Mouse (Mus musculus): ENCODE results near the gene Kcnk18. TPM values are rescaled to one million over a fixed set of nuclear protein-coding genes. Genes with fewer than 3 reads are reported as not detected.

Kcnk18 gene
- polyA plus RNA-seq, 1 experiment from 2014 or later: not detected

- Histone ChIP-seq H3K27ac (no peak overlapping the region), H3K27me3 (no peaks in the 10 kb centered on the region), H3K9me3 (replicated peaks) (no peaks in the 10 kb centered on the region; the same call in 1 of the 2 replicates), H3K36me3 (ENCODE audit: poor library complexity, severe bottlenecking) (no peaks in the 10 kb centered on the region), H3K9ac (no peak overlapping the region), H3K4me3 (no peak overlapping the region), H3K4me2 (no peak overlapping the region), H3K4me1 (no peaks in the 10 kb centered on the region)
- no peak for ATAC-seq
- 88% methylated on average over 18 of the region's 18 CpGs for WGBS
Observed at GRCm38 (mm10) chr19:59235001-59235400, 16.0 kb downstream of the Kcnk18 start.

- 79% methylated on average over 6 of the region's 6 CpGs for WGBS
- Histone ChIP-seq H3K9me3 (replicated peaks) (no peaks in the 10 kb centered on the region; the same call in 1 of the 2 replicates), H3K4me2 (no peak overlapping the region)
Observed at GRCm38 (mm10) chr19:59236046-59236445, 17.0 kb downstream of the Kcnk18 start.

GRCm38 (mm10) chr19:59238630-59239029, 19.6 kb downstream of the Kcnk18 start:
- no peak overlapping the region for H3K27ac ChIP-seq
- no peak overlapping the region for H3K4me2 ChIP-seq
- no peaks in the 10 kb centered on the region for H3K27me3 ChIP-seq
- no peak overlapping the region for H3K4me3 ChIP-seq
- no peaks in the 10 kb centered on the region for H3K4me1 ChIP-seq
- H3K9ac ChIP-seq: no peak overlapping the region
- H3K36me3 ChIP-seq (ENCODE audit: poor library complexity, severe bottlenecking): no peaks in the 10 kb centered on the region
- H3K9me3 ChIP-seq (replicated peaks): no peaks in the 10 kb centered on the region; the same call in 1 of the 2 replicates
- ATAC-seq: no peak
- 82% methylated on average over 3 of the region's 3 CpGs for WGBS

More at GRCm38 (mm10) chr19:59236046-59236445, 17.0 kb downstream of the Kcnk18 start:
- Histone ChIP-seq H3K27me3 (no peaks in the 10 kb centered on the region), H3K36me3 (ENCODE audit: poor library complexity, severe bottlenecking) (no peaks in the 10 kb centered on the region), H3K27ac (no peak overlapping the region), H3K4me3 (no peak overlapping the region), H3K9ac (no peak overlapping the region), H3K4me1 (no peaks in the 10 kb centered on the region)
- no peak for ATAC-seq

- Histone ChIP-seq H3K27ac (no peak overlapping the region), H3K4me2 (no peak overlapping the region), H3K36me3 (ENCODE audit: poor library complexity, severe bottlenecking) (no peaks in the 10 kb centered on the region), H3K9me3 (replicated peaks) (no peaks in the 10 kb centered on the region), H3K4me3 (no peak overlapping the region), H3K9ac (no peak overlapping the region), H3K27me3 (no peaks in the 10 kb centered on the region), H3K4me1 (no peaks in the 10 kb centered on the region)
- 23% methylated on average over 17 of the region's 17 CpGs for WGBS
- peak; percentile 69 for ATAC-seq
Observed at GRCm38 (mm10) chr19:59239124-59239817, 20.3 kb downstream of the Kcnk18 start.

- Histone ChIP-seq H3K4me1 (0 out of 2 replicates have a peak, but pooled peaks cover 3% of the 10 kb centered on the region), H3K4me2 (no peak overlapping the region), H3K4me3 (no peak overlapping the region), H3K27ac (no peak overlapping the region), H3K27me3 (no peaks in the 10 kb centered on the region), H3K9me3 (replicated peaks) (no peaks in the 10 kb centered on the region), H3K36me3 (ENCODE audit: poor library complexity, severe bottlenecking) (no peaks in the 10 kb centered on the region), H3K9ac (no peak overlapping the region)
- 88% methylated on average over 4 of the region's 4 CpGs for WGBS
- ATAC-seq: no peak
Observed at GRCm38 (mm10) chr19:59241987-59242386, 23.0 kb downstream of the Kcnk18 start.

- Histone ChIP-seq H3K27ac (no peak overlapping the region), H3K9ac (no peak overlapping the region), H3K9me3 (replicated peaks) (no peaks in the 10 kb centered on the region), H3K27me3 (no peaks in the 10 kb centered on the region), H3K36me3 (ENCODE audit: poor library complexity, severe bottlenecking) (no peaks in the 10 kb centered on the region), H3K4me3 (no peak overlapping the region), H3K4me1 (0 out of 2 replicates have a peak, but pooled peaks cover 3% of the 10 kb centered on the region), H3K4me2 (no peak overlapping the region)
- ATAC-seq: no peak
- WGBS: 97% methylated on average over 2 of the region's 2 CpGs
Observed at GRCm38 (mm10) chr19:59243057-59243456, 24.0 kb downstream of the Kcnk18 start.

- Histone ChIP-seq H3K27me3 (no peaks in the 10 kb centered on the region), H3K4me2 (no peak overlapping the region), H3K9ac (no peak overlapping the region), H3K9me3 (replicated peaks) (no peaks in the 10 kb centered on the region), H3K4me3 (no peak overlapping the region), H3K27ac (no peak overlapping the region), H3K36me3 (ENCODE audit: poor library complexity, severe bottlenecking) (no peaks in the 10 kb centered on the region), H3K4me1 (0 out of 2 replicates have a peak, but pooled peaks cover 3% of the 10 kb centered on the region)
- WGBS: 82% methylated on average over 4 of the region's 4 CpGs
- ATAC-seq: no peak
Observed at GRCm38 (mm10) chr19:59248144-59248543, 29.1 kb downstream of the Kcnk18 start.

GRCm38 (mm10) chr19:59248553-59249286, 29.7 kb downstream of the Kcnk18 start:
- Histone ChIP-seq H3K27me3 (no peaks in the 10 kb centered on the region), H3K9me3 (replicated peaks) (no peaks in the 10 kb centered on the region), H3K4me3 (no peak overlapping the region), H3K36me3 (ENCODE audit: poor library complexity, severe bottlenecking) (no peaks in the 10 kb centered on the region), H3K9ac (no peak overlapping the region), H3K4me2 (no peak overlapping the region), H3K4me1 (0 out of 2 replicates have a peak, but pooled peaks cover 3% of the 10 kb centered on the region), H3K27ac (no peak overlapping the region)
- WGBS: 78% methylated on average over 11 of the region's 11 CpGs
- ATAC-seq: no peak

GRCm38 (mm10) chr19:59252651-59253050, 33.6 kb downstream of the Kcnk18 start:
- 63% methylated on average over 2 of the region's 2 CpGs for WGBS
- no peak for ATAC-seq
- no peaks in the 10 kb centered on the region for H3K4me1 ChIP-seq

GRCm38 (mm10) chr19:59259633-59260032, 40.6 kb downstream of the Kcnk18 start:
- H3K9ac ChIP-seq: no peak overlapping the region
- H3K27me3 ChIP-seq: peaks cover 31% of the 10 kb centered on the region
- H3K4me1 ChIP-seq: peaks cover 25% of the 10 kb centered on the region
- H3K36me3 ChIP-seq (ENCODE audit: poor library complexity, severe bottlenecking): no peaks in the 10 kb centered on the region
- 38% methylated on average over 5 of the region's 5 CpGs for WGBS
- H3K4me2 ChIP-seq: no peak overlapping the region
- peak; percentile 48; the same call in 1 of the 2 replicates for ATAC-seq
- H3K9me3 ChIP-seq (replicated peaks): peaks cover 7% of the 10 kb centered on the region; the same call in 1 of the 2 replicates
- H3K4me3 ChIP-seq: no peak overlapping the region
- no peak overlapping the region for H3K27ac ChIP-seq

More at GRCm38 (mm10) chr19:59252651-59253050, 33.6 kb downstream of the Kcnk18 start:
- Histone ChIP-seq H3K9ac (no peak overlapping the region), H3K36me3 (ENCODE audit: poor library complexity, severe bottlenecking) (no peaks in the 10 kb centered on the region), H3K9me3 (replicated peaks) (peaks cover 7% of the 10 kb centered on the region; the same call in 1 of the 2 replicates), H3K4me3 (no peak overlapping the region), H3K27me3 (no peaks in the 10 kb centered on the region), H3K4me2 (no peak overlapping the region), H3K27ac (no peak overlapping the region)

- WGBS: under 1% methylated on average over 55 of the region's 55 CpGs
Observed at GRCm38 (mm10) chr19:59260718-59261442, 41.9 kb downstream of the Kcnk18 start, which contains the start of gene Slc18a2. Slc18a2 (plus strand) TSS chr19:59260896.

More at GRCm38 (mm10) chr19:59260718-59261442, 41.9 kb downstream of the Kcnk18 start, which contains the start of gene Slc18a2:
- Histone ChIP-seq H3K4me3 (peak within 1 kb of the TSS; percentile 51), H3K27ac (peak within 1 kb of the TSS; percentile 40; the same call in 1 of the 2 replicates), H3K27me3 (peaks cover 31% of the 10 kb centered on the region), H3K4me2 (peak within 1 kb of the TSS; percentile 77), H3K36me3 (ENCODE audit: poor library complexity, severe bottlenecking) (no peaks in the 10 kb centered on the region), H3K4me1 (peaks cover 38% of the 10 kb centered on the region), H3K9ac (peak within 1 kb of the TSS; percentile 74), H3K9me3 (replicated peaks) (peaks cover 7% of the 10 kb centered on the region; the same call in 1 of the 2 replicates)
- ATAC-seq: peak; percentile 72
